ENCODE assay signal across 26 mouse cellular contexts in genomic region chr8:64348082-64348646, GRCm38 (mm10).
DNase-seq lines count a peak whose midpoint lies in the region; ATAC-seq and TF ChIP-seq lines count a peak whose summit lies in the region.
"Had no signal": no experiment of that assay in that cellular context is flagged by ENCODE, and none has a peak within 500 bp of the region (broad histone marks: within the 10 kb centered on the region; RNA-seq: fewer than 3 reads in every experiment).

No protein-coding gene starts in this region.

- DNase-seq in heart, postnatal 10 days, result no peak
- DNase-seq in midbrain, embryonic 11.5 days (ENCODE audit: low spot score, missing footprints), result no peak
- peak; percentile 84 for DNase-seq in brain, embryonic 14.5 days (ENCODE audit: low read depth)
- DNase-seq in lung, adult 2 months, result no peak
- DNase-seq: adrenal gland, postnatal 25 days; cerebellum, adult 11 months; cerebellum, postnatal 10 days; kidney, adult 18-20 months; left cerebral cortex, postnatal 4 days; lung, postnatal 4 days; retina, postnatal 1 day; right cerebral cortex, postnatal 25 days; spleen, adult 18-20 months; thymus, postnatal 14 days had no signal

- H3K27me3 ChIP-seq in heart, embryonic 13.5 days (replicated peaks), result no peaks in the 10 kb centered on the region
- H3K27me3 ChIP-seq in midbrain, embryonic 13.5 days, result no peaks in the 10 kb centered on the region
- H3K27me3 ChIP-seq in midbrain, embryonic 11.5 days (ENCODE audit: control insufficient read depth, insufficient read depth, low read length), result no peaks in the 10 kb centered on the region
- H3K27me3 ChIP-seq in kidney, embryonic 16.5 days (ENCODE audit: insufficient read depth, low read length), result no peaks in the 10 kb centered on the region
- H3K27me3 ChIP-seq: hindbrain, embryonic 13.5 days; limb, embryonic 15.5 days; liver, embryonic 15.5 days; neural tube, embryonic 13.5 days had no signal

- H3K9me3 ChIP-seq in heart, embryonic 13.5 days, result no peaks in the 10 kb centered on the region
- no peaks in the 10 kb centered on the region for H3K9me3 ChIP-seq in midbrain, embryonic 13.5 days
- H3K9me3 ChIP-seq in midbrain, embryonic 11.5 days (ENCODE audit: control insufficient read depth, low read length), result no peaks in the 10 kb centered on the region
- H3K9me3 ChIP-seq in kidney, embryonic 16.5 days (ENCODE audit: low read length), result no peaks in the 10 kb centered on the region
- H3K9me3 ChIP-seq: embryonic facial prominence, embryonic 10.5 days; heart, embryonic 10.5 days; hindbrain, embryonic 13.5 days; limb, embryonic 15.5 days; liver, embryonic 15.5 days; neural tube, embryonic 13.5 days had no signal

- 59% methylated on average over 3 of the region's 3 CpGs for WGBS in heart, embryonic 13.5 days
- WGBS in midbrain, embryonic 13.5 days, result 32% methylated on average over 3 of the region's 3 CpGs
- WGBS in midbrain, embryonic 11.5 days, result 67% methylated on average over 3 of the region's 3 CpGs
- WGBS in lung, adult 2 months, result 77% methylated on average over 3 of the region's 3 CpGs
- WGBS in kidney, embryonic 16.5 days, result 82% methylated on average over 3 of the region's 3 CpGs

- no peak overlapping the region for H3K9ac ChIP-seq in heart, embryonic 13.5 days
- H3K9ac ChIP-seq in midbrain, embryonic 13.5 days (replicated peaks), result no peak overlapping the region
- no peak overlapping the region for H3K9ac ChIP-seq in midbrain, embryonic 11.5 days (ENCODE audit: low read length)
- no peak overlapping the region for H3K9ac ChIP-seq in kidney, embryonic 16.5 days (replicated peaks; ENCODE audit: low read length)
- H3K9ac ChIP-seq: hindbrain, embryonic 13.5 days; limb, embryonic 15.5 days; liver, embryonic 15.5 days; neural tube, embryonic 13.5 days had no signal

- no peak for ATAC-seq in heart, embryonic 13.5 days (ENCODE audit: extremely low read depth, insufficient number of reproducible peaks, low FRiP score, low TSS enrichment)
- peak; percentile 56 for ATAC-seq in midbrain, embryonic 13.5 days
- no peak for ATAC-seq in midbrain, embryonic 11.5 days (ENCODE audit: low FRiP score)
- no peak for ATAC-seq in kidney, embryonic 16.5 days (ENCODE audit: low FRiP score, low TSS enrichment)
- ATAC-seq: inflammation-experienced regulatory T-cells, adult 6 months had no signal

- no peak overlapping the region for H3K4me2 ChIP-seq in heart, embryonic 13.5 days
- no peak overlapping the region for H3K4me2 ChIP-seq in midbrain, embryonic 13.5 days (replicated peaks)
- no peak overlapping the region for H3K4me2 ChIP-seq in midbrain, embryonic 11.5 days
- no peak overlapping the region for H3K4me2 ChIP-seq in kidney, embryonic 16.5 days (replicated peaks; ENCODE audit: low read depth, low read length)
- H3K4me2 ChIP-seq: hindbrain, embryonic 13.5 days; limb, embryonic 15.5 days; liver, embryonic 15.5 days; neural tube, embryonic 13.5 days had no signal

- TF ChIP-seq CTCF in brain, embryonic 14.5 days (IDR thresholded peaks at IDR 0.05; ENCODE audit: borderline replicate concordance, extremely low read depth, insufficient read depth, insufficient read length), result no peak
- no peak for TF ChIP-seq CTCF in lung, adult 2 months (IDR thresholded peaks at IDR 0.05; ENCODE audit: insufficient read depth, low read length)

- no peaks in the 10 kb centered on the region for H3K36me3 ChIP-seq in heart, embryonic 13.5 days
- no peaks in the 10 kb centered on the region for H3K36me3 ChIP-seq in midbrain, embryonic 13.5 days
- H3K36me3 ChIP-seq in midbrain, embryonic 11.5 days (ENCODE audit: control insufficient read depth, insufficient read depth, low read length), result no peaks in the 10 kb centered on the region
- H3K36me3 ChIP-seq in kidney, embryonic 16.5 days (ENCODE audit: insufficient read depth, low read length), result no peaks in the 10 kb centered on the region
- H3K36me3 ChIP-seq: embryonic facial prominence, embryonic 10.5 days; heart, embryonic 10.5 days; hindbrain, embryonic 13.5 days; limb, embryonic 15.5 days; liver, embryonic 15.5 days; neural tube, embryonic 13.5 days had no signal

- no peak for TF ChIP-seq POLR2A in brain, embryonic 14.5 days (IDR thresholded peaks at IDR 0.05; ENCODE audit: borderline replicate concordance, extremely low read depth, insufficient read depth, insufficient read length, poor library complexity, severe bottlenecking)
- no peak for TF ChIP-seq POLR2A in lung, adult 2 months (IDR thresholded peaks at IDR 0.05; ENCODE audit: borderline replicate concordance, extremely low read depth, low read depth, low read length)

- intact Hi-C loops in heart, postnatal 10 days (cut with DNase I), result no loop called here

- H3K4me1 ChIP-seq in heart, embryonic 13.5 days, result peaks cover 34% of the 10 kb centered on the region
- no peaks in the 10 kb centered on the region; the same call in none of the 2 replicates for H3K4me1 ChIP-seq in midbrain, embryonic 13.5 days (replicated peaks)
- H3K4me1 ChIP-seq in midbrain, embryonic 11.5 days (ENCODE audit: control insufficient read depth, insufficient read depth, low read length), result no peaks in the 10 kb centered on the region
- no peaks in the 10 kb centered on the region for H3K4me1 ChIP-seq in lung, adult 2 months (ENCODE audit: control insufficient read depth, insufficient read depth, low read length)
- H3K4me1 ChIP-seq in kidney, embryonic 16.5 days (ENCODE audit: insufficient read depth, low read length), result no peaks in the 10 kb centered on the region
- H3K4me1 ChIP-seq: embryonic facial prominence, embryonic 10.5 days; heart, embryonic 10.5 days; hindbrain, embryonic 13.5 days; limb, embryonic 15.5 days; liver, embryonic 15.5 days; neural tube, embryonic 13.5 days had no signal

- peak overlapping the region; percentile 53 for H3K27ac ChIP-seq in heart, embryonic 13.5 days (replicated peaks)
- no peak overlapping the region for H3K27ac ChIP-seq in midbrain, embryonic 13.5 days
- no peak overlapping the region for H3K27ac ChIP-seq in midbrain, embryonic 11.5 days (ENCODE audit: low read depth, low read length)
- H3K27ac ChIP-seq in kidney, embryonic 16.5 days (ENCODE audit: low read length), result no peak overlapping the region
- H3K27ac ChIP-seq: embryonic facial prominence, embryonic 10.5 days; heart, embryonic 10.5 days; hindbrain, embryonic 13.5 days; kidney, postnatal 0 days; limb, embryonic 15.5 days; liver, embryonic 15.5 days; neural tube, embryonic 13.5 days had no signal

- no peak overlapping the region for H3K4me3 ChIP-seq in heart, embryonic 13.5 days
- no peak overlapping the region for H3K4me3 ChIP-seq in midbrain, embryonic 13.5 days (replicated peaks)
- H3K4me3 ChIP-seq in midbrain, embryonic 11.5 days (ENCODE audit: low read depth, low read length), result no peak overlapping the region
- H3K4me3 ChIP-seq in lung, adult 2 months (replicated peaks; ENCODE audit: extremely low read depth, low read depth, low read length), result no peak overlapping the region
- no peak overlapping the region for H3K4me3 ChIP-seq in kidney, embryonic 16.5 days (ENCODE audit: low read length)
- H3K4me3 ChIP-seq: embryonic facial prominence, embryonic 10.5 days; heart, embryonic 10.5 days; hindbrain, embryonic 13.5 days; limb, embryonic 15.5 days; liver, embryonic 15.5 days; myocyte; neural tube, embryonic 13.5 days had no signal
